Mouse (Mus musculus) retina, adult 2 months (tissue): Measurements from ENCODE around the gene Morn5.

Source experiments
- DNase-seq: peaks from one replicate; pipeline ENCODE4 v3.0.0-alpha.2; 2012; ENCODE audit warnings: low read depth, low spot score

Gene Morn5

GRCm38 (mm10) chr2:36104436-36104955, 55.2 kb downstream of the Morn5 start:
- DNase-seq, result no peak

- DNase-seq, result no peak
Observed at GRCm38 (mm10) chr2:36104956-36105741, 55.9 kb downstream of the Morn5 start, which contains the start of gene Lhx6. Gene Lhx6 (minus strand): TSS chr2:36105408.

DNA sequence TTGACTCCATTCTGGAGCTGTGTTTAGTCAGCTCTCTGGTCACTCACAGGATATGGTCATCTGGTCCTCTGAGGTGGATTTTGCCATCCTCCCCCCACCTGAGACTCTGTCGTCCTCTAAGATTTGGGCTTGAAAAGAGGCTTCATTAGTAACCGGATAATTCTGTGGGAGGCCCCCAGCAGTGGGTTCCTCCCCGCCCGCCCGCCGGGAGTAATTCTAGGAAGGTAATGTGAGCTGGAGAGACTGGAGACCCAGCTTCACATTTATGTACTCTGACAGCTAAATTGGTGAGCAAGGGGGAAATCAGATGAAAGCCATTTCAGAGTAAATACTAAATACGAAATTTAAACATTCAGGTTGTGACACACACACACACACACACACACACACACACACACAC, 59.4 kb downstream of the Morn5 start:
- DNase-seq, result no peak

DNA sequence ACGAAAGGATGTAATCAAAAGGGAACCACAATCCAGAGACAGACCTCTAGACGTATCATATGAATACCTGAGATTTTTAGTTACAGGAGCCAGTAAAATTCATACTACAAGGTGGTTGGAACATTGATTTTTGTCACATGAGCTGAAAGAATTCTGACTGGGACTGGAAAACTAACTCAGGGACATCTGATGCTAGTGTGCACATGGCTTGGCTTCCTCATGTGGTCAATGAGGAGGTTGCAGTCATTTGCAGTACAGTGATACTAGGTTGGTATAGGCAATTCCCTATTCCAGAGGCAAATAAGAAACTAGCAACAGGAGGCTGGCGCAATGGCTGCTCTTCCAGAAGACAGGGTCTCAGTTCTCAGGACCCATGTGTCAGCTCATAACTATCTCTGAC, 63.4 kb downstream of the Morn5 start:
- DNase-seq, result no peak

GRCm38 (mm10) chr2:36126795-36127429, 77.7 kb downstream of the Morn5 start:
- DNase-seq, result no peak

DNA sequence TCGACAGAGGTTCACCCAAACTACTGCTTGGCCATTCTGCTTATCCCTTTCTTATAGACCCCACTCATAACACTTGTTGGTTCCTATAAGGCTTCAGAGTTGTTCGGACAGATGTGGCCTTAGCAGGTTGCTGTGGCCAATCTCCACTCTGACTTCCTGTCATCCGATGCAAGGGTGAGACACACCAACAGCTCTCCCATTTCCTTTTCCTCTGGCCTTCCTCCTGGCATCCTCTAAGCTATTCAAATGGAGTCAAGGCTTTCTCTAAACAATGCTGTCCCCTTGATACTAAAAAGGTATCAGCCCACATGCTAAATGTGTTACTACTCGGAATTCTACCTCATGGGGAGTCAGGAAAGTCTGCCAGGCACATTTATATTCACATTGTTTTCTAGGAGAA, 78.7 kb downstream of the Morn5 start:
- DNase-seq, result no peak

DNA sequence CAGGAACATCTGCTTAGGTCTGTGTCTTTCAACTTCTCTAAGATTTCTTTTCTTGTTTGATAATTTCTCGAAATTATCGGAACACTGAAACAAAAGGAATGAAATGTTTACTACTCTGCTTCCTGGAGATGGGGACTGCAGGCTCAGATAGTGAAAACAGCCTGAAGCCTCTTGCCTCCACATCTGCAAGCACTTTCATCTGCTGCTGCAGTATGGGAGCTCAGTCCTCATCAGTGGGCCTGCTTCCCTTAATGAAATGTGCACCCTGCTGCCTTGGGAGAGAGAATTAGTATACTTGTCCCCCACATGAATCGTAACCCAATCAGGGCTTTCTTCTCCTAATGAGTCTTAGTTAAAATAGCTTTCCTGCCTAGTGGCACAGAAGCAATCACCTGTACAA, 79.8 kb downstream of the Morn5 start:
- no peak for DNase-seq
